Mouse (Mus musculus) layer of hippocampus, adult 11-12 months (tissue): Measurements from ENCODE around the gene Gpr176.
"Not testable (repeated sequence)": the region's sequence is repeated elsewhere in the genome, so short reads cannot be mapped to it uniquely, and the experiment has no call there.

ENCODE experiments used
- DNase-seq: peaks from one replicate; pipeline ENCODE4 v3.0.0; 2022; ENCODE audit warnings: low spot score

The Gpr176 gene

DNA sequence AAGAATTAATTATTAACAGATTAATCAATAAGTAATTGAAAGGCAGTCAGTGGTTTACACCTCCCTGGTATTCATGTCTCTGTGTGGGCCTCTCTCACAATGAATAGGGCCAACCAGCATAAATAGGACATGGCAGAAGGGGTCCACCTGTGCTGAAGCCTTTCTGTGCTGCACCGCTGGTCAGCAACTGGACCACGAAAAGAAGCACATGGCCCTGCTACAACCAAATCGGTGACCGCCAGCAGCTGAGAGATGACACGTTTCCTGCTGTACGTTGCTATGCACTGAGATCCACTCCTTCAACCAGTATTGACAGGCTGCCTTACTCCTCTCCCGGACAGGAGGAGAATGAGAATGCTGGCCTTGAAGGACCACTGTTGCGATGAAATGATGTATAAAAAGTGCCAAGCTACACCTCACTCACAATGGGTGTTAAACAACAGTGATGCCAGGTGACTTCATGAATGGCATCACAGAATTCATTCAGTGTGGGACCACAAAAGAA is 72.1 kb downstream of the Gpr176 start:
- no peak for DNase-seq

DNA sequence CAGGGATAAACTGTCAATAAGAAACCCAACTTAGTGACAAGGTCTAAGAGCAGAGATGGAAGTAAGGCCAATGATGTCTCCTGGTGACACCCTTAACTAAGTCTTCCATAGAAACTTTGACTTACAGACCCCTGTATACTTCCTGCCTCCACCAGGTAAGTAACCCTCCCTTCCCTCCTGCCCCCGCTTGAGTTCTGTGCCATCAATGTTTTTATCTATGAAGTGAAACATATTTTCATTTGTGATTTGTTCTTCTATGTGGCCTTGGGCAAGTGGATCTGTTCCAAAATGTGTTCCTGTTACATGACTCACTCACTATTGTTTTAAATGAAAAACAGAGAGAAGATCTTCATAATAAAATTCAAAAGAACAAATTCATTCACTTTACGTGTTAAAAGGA is 73.2 kb downstream of the Gpr176 start:
- no peak for DNase-seq

DNA sequence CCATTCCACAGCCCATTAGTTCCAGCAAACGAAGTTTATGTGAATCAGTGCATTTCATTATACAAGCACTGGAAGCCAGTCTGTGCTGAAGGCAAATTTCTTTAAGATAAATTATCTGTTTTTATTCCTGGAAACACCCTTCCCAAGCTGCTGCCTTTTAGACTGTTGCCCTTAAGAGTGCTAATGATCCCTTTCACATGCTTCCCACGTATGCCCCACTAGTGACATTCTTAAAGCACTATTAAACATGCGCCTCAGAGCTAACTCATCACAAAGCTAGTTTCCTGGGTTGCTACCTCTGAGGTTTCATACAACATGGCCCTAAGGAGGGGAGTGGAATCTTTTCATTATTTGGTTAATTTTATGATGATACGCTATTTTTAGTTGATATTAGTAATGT is 74.6 kb downstream of the Gpr176 start:
- DNase-seq = no peak

DNA sequence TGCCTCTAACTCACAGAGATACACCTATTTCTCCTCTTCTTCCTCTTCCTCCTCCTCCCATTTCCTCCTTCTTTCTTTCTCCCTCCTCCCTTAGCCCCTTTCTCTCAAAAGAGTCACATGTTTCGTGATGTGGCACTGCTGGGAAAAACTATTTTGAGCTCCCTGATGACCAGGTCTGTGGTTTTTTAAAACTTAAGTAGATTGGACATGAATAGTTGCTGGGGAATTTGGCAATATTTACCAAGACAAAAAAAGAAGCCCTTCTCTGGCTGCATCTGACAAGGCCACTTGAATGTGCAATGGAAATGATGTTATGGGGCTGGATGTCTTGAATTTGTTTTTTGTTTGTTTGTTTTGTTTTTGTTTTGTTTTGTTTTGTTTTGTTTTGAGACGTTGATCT is 75.3 kb downstream of the Gpr176 start:
- DNase-seq = no peak

DNA sequence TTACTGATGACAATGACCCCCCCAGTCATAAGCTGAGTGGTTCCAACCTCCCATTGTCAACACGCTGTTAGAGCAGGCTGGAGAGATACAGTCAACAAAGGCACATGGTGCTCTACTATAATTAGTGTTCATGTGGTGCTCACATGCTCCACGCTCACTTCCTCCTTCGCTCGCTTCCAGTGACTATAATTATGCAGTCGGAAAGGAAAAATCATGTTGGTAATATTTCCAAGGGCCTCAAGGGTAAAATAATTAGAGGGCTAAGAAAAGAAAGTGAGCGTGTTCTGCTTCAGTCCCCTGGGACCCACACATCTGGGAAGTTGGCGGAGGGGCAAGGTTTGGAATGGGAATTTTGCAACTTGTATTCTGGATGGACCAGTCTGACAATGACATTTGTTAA is 77.7 kb downstream of the Gpr176 start:
- DNase-seq = no peak

DNA sequence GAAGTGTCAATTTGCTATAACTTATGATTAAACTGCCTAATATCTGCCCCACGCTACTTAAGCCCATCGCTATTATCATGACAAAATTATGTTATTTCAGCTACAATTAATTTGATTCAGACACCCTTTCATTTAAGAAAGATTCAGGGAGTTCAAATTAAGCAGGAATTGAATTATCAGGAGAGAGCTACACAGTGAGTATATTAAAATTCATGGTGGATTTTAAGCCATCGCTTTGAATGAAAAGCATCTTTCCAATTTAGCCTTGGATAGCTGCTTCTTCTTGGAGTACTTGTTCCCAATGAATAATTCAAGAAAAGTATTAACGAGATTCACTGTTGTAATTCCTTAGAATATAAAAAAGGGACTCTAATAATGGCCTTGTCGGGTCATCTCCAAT is 79.6 kb downstream of the Gpr176 start:
- DNase-seq = no peak

DNA sequence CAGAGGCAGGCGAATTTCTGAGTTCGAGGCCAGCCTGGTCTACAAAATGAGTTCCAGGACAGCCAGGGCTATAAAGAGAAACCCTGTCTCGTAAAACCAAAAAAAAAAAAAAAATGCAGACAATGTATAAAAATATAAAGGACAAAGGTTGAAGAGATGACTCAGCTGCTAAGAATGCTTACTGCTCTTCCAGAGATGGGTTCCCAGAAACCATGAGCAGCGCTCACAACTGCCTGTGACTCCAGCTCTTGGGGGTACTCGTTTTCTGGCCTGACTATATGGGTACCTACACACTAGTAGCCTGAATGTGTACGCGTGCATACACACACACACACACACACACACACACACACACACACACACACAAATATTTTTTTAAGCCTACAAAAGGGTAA is 84.2 kb downstream of the Gpr176 start:
- not testable (repeated sequence) for DNase-seq

DNA sequence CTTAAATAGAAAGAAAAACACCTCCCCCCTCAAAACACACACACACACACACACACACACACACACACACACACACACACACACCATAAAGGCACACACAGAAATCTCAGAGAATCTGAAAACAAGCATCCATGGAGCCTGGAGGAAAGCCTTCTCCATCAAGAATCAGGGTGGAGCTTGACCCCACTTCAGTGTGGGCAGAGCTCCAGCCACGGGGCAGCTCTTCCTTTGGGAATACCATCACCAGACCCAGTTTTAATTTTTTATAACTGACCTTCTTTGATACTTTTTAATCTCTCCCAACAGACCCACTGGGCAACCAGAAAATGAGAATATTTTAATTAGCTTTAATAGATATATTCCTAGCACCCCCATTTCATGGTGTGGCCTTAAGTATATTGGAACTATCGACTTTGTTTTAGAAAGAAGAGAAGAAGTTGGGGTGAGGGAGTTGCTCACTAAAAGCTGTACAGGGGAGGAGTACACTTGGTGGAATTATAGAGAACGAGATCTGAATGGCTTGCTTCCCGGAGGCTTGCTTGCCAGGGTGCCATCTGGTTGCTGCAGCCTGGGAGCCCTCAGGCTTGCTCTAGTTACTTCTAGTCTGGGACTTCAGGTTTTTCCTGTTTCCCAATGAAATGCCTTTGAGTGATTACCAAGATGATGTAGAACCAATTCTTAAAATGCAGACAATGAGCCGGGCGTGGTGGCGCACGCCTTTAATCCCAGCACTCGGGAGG is 84.7 kb downstream of the Gpr176 start:
- DNase-seq = no peak

DNA sequence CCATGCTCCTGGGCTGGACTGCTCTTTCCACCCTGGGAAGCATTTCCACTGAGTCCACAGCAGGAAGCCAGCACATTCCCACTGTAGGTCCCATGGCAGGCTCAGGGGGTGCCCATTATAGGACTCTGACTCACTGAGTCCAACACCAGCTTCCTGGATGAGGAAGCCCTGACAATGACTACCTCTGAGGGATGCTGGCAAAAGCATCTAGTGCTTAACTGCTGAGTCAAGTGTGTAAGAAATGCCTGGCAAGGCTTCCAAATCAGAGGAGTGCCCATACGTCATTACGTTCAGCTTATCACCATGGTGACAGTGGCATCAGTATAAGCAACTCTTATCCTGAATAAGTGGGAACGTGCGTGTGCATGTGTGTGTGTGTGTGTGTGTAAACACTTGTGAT is 85.5 kb downstream of the Gpr176 start:
- DNase-seq = no peak

DNA sequence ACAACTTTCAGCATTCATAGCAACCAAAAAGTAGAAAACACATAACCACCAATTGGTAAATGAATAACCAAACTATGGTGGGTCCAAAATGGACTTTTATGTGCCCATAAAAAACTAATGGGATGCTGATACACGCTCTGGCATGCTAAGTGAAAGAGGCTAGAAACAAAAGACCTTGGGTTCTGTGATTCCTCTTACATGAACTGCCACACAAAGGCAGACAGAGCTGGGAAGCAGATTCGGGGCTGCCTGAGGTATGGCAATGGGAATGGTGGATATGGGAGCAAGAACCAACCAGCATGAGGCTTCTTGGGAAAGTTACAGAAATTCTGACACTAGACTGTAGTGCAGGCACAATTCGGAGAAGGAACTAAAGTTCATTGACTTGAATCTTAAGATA is 90.8 kb downstream of the Gpr176 start:
- DNase-seq = no peak

DNA sequence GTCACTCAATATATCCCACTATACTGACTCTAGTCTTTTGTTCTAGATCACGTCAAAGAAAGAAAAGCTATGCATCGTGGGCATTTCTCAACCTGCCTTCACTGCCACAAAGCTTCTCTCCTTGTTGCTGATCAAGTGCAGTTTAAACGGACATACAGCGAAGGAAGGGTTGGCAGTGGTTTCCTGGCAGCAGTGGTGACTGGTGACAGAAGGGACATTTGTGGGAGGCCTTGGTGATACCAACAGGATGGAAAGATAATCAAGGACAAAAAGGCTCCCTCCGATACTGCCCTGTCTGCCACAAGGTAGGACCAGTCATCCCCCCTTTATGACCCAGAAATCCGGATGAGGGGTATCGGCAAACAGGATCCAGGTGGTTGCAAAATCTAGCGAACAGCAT is 95.0 kb downstream of the Gpr176 start:
- no peak for DNase-seq

DNA sequence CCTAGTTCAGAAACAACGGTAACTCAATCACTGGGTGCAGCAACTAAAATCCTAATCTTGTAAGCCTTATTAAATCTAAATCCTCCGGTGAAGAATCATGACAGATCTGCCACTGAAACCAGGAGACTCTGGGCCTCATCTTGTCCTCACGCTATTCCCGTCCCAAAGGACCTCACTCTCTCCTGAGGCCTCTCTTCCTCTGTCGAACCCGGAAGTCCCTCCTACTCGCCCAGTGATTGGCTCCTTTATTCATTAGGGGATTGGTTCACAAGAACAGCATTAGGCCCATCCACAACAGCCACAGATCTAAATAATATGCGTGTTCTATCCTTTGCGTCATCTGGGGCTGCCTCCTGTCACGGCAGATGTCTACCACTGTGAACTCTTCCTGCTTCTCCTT is 101.6 kb downstream of the Gpr176 start:
- DNase-seq = no peak

DNA sequence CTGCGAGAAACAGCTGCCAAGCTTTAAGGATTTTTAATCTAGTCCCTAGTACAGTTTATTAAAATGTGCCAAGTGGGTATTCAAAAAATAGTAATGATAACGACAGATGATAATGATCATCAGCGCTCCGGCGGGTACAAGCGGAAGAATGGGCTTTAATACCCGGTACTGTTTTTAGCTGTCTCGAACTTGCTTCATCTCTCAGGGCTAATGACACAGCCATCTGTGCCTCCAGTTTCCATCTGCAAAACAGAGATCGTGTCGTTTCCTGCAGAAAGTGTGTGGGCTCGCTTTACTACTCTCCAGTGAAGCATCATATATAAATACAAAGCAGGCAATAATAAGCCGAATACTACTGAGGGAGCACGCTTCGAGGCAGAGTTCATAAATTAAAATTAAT is 103.0 kb downstream of the Gpr176 start:
- DNase-seq = peak; percentile 60

DNA sequence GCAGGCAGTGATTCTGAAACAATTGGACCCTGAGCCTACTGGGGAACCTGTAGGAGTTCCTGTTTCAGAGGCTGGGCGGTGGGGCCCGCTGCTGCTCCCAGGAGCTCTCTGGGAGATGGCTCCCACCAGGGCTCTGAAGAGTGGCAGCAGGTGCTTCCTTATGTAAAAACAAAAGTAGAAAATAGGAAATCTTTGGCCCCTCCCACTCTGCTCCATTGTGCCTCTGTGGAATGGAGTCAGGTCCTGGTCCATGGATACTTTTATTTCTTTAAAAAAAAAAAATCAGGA is 109.4 kb downstream of the Gpr176 start:
- DNase-seq = no peak

DNA sequence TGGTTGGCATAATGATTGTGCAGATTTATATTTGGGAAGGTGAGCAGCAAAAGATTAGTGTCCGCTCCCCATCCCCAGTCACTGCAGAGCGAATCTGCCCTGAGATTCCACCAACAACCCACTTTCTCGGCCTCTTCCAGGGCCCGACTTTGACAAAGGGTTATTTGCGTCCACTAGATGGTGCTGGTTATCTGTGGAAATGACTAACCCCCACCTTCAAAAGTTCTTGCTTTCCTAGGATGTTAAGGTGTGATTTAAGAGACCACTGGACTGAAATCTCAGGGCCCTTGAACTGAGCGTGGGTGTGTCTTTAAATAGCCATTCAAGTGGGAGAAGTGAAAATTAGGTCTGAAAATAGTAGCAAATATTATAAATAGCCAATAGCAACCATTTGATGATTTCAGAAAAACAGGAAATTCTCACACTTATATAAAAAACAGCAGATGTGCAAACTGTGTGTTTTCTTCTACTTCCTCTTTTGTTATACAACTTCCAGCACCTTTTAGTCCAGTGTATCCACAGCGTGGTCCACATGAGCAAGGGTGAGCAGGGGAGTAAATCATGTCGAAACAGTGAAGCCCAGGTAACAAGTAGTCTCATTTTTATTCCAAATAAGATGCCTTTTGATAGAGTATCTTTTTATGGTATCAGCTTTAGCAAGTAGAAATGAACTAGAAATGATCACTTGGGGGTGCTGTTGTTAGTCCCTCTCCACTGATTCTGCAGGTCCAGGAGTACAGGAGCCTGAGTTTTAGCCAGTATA is 109.9 kb downstream of the Gpr176 start:
- DNase-seq = peak; percentile 63

DNA sequence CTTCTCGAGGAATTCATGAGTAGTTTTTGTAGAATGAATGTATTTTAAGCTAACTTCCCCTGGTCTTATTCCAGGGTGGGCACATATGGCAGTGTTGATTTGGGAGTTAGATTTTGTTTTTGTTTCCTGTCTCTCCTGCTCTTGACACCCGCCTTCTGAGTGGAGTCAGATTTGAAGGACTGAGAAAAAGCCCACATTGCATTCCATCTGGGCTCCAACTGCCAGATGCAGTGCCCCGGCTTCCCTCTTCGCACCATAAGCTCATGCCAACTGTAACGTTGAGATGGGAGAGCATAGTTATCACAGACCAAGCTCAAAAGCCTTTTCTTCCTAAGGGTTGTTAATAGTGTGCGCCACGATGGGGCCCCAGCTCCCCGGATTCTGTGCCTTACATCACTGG is 110.5 kb downstream of the Gpr176 start:
- DNase-seq = peak; percentile 66

DNA sequence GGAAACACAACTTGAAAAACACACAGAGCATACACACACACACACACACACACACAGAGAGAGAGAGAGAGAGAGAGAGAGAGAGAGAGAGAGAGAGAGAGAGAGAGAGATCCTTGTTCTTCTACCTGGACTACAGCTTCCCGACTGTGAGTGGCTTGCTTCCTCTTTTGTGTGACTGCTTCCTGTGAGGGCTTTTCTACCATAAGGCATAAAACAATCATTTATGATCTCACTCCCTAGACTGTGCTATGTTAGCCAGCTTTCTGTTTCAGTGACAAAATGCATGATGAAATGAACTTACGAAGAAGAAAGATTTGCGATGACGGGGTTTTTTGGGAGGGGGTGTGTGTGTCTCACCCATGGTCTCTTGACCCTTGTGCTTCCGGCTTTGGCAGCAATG is 113.5 kb downstream of the Gpr176 start:
- DNase-seq = no peak

DNA sequence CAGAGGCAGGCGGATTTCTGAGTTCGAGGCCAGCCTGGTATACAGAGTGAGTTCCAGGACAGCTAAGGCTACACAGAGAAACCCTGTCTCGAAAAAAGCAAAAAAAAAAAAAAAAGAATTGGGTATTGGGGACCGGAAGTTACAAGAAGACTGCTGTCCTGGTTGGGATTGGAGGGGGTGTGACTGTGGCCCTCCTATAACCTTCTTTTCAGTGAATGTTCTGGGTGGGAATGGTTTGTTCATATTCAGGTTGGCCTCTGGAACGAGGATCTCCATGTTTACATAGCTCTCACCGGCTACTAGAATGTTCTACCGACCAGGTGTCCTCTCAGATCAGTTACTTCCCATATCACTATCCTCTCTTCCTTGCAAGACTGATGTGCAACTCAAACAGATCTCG is 116.1 kb downstream of the Gpr176 start:
- no peak for DNase-seq

DNA sequence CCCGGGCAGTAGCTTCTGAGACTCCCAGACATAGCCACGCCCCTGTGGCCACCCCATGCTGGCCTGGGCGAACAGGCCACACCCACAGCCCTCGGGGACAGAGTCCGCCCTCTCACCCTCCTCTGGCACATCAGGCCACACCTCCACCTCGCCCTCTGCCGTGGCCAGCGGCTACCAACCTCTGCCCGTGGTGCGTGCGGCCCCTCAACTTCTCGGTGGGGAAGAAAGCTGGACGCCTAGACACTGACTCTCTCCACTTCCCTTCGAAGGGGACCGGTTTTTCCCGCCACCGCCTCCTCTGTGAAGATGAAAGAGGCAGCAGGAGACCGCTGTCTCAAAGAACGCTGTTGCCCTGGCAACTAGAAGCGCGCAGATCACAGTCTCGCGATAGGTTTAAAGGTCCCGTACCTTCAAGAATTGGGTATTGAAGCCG is 116.6 kb downstream of the Gpr176 start, which contains the start of gene Fsip1:
Gene Fsip1, minus strand, starts transcription at position 346 of the 433 bp plus-strand sequence.
- peak; percentile 60 for DNase-seq

DNA sequence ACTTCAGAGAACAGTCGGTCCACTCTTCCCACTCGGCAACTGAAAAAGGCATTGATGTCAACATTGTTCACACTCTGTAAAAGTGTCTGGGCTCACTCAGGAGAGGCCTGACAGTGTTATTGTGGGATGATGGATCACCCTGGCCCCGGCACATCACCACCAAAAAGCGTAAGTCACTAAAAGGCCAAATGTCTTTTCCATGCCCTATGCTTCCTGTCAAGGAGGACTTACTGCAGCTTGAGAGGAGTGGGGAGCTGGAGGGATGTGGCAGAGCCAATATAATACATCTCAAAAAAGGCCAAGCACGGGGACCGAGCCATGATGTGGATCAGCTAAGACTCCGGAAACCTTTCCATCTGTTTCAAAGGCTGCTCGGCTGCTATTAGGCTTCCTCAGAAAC is 118.7 kb downstream of the Gpr176 start:
- no peak for DNase-seq

DNA sequence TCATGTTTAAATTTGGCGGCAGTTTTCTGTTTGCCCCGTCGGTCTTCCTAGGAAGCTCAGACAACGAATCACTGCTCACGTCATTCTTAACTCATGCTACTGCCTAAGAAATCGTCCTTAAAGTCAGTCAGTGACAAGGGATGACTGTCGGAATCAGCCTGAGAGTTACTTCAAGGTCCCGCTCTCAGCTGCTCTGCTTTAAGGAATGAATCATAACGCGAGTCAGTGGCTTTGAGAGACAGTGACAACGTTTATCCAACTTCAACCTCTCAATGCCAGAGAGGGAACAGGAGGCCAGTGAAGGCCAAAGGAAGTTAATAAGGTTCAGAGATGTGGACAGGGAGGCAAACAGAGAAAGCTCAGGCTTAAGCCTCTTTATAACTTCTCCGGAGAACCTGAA is 124.3 kb downstream of the Gpr176 start:
- no peak for DNase-seq

DNA sequence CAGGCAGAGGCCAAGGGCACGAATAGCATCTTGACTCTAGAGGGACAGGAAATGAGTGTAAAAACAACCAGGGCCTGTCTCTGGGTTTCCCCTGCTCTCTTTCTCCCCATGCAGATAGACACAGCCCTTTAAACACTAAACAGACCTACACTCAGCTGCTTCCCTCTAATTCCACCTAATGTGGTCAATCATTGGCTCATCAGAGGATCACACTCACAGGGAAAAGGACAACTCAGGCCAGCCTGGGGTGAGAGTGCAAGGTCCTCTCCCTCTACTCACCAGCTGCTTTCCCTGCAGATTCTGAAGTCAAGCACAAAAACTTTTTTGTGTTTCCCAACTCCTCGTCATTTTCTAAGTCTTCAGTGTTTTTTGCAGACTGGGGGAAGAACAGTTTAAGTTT is 125.2 kb downstream of the Gpr176 start:
- no peak for DNase-seq

DNA sequence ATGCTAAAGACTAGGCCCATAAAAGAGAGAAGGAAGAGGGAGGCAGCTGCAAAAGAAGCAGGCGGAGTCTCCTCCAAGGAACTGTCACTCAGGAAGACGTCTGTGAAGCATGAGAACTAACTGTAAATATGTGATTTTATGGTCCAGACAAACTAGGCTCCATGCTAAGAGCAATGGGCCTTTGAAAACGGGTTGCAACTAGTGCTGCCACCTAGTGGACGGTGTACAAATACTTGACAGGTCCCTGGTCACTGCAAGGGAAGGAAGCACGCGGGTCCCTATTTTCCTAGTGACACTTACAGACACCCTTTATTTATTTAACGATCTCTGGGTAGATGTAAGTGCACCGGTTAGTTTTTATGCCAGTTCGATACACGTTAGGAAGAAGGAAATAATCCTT is 127.3 kb downstream of the Gpr176 start:
- DNase-seq = peak; percentile 73

DNA sequence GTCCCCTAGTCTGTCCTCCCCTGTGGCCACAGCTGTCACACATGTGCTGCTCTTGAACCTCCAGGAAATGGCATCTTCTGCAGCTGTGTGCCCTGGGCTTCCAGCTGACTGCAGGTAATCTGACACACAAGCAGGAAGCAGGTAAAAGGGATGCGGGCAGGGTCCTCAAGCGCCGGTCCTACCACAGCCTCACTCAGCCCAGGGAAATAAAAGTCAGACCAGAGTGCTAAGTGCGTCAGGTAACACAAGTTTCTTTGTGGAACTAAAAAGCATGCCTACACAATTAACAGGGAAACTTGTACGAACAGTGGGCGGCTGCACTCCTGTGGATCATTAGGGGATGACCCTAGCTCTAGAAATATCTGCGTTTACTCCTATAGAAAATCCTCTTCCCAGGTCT is 137.0 kb downstream of the Gpr176 start:
- DNase-seq = no peak
